Mouse (Mus musculus) neural tube, embryonic 12.5 days (tissue): ENCODE results near the gene Plekha5. TPM values are rescaled to one million over a fixed set of nuclear protein-coding genes. Genes with fewer than 3 reads are reported as not detected.

ENCODE experiments used
- ATAC-seq: fragments of 200-750 bp; cut with Nextera tagmentation; 2 replicates; pipeline ENCODE4 v1.8.0; 2017; ENCODE audit warnings: low read depth, mild to moderate bottlenecking, moderate TSS enrichment, moderate library complexity; ENCODE audit not compliant: low FRiP score
- H3K27ac ChIP-seq: fragments of 300-500 bp; sonication (generic); 2 replicates; pipeline ENCODE4 v1.5.1; 2016
- H3K27me3 ChIP-seq: fragments of 300-500 bp; sonication (generic); replicated peaks from 2 replicates; pipeline ENCODE4 v1.6.1; 2016; ENCODE audit warnings: mild to moderate bottlenecking
- H3K36me3 ChIP-seq: fragments of 300-500 bp; sonication (generic); 2 replicates; pipeline ENCODE4 v1.6.1; 2016; ENCODE audit warnings: mild to moderate bottlenecking
- H3K4me1 ChIP-seq: fragments of 300-500 bp; sonication (generic); 2 replicates; pipeline ENCODE4 v1.6.1; 2016
- H3K4me2 ChIP-seq: fragments of 300-500 bp; sonication (generic); replicated peaks from 2 replicates; pipeline ENCODE4 v1.6.1; 2016; ENCODE audit warnings: mild to moderate bottlenecking
- H3K4me3 ChIP-seq: fragments of 300-500 bp; sonication (generic); 2 replicates; pipeline ENCODE4 v1.5.1; 2016
- H3K9ac ChIP-seq: fragments of 300-500 bp; sonication (generic); 2 replicates; pipeline ENCODE4 v1.6.1; 2016; ENCODE audit warnings: mild to moderate bottlenecking
- H3K9me3 ChIP-seq: fragments of 300-500 bp; sonication (generic); 2 replicates; pipeline ENCODE4 v1.6.1; 2016; ENCODE audit warnings: mild to moderate bottlenecking
- WGBS: fragments of 180-500 bp; shearing (Covaris S2); methylation state at CpG from one replicate; pipeline ENCODE4 v1.1.7; 2016; 5-methylcytosine and 5-hydroxymethylcytosine counted together
- polyA plus RNA-seq: library from polyadenylated mRNA; unstranded; fragments of >200 nt; fragmentation: Nextera tagmentation; extraction: Ambion mirVana; gene quantifications from 2 replicates; pipeline ENCODE4 v1.2.1, GENCODE M21; 2016

The Plekha5 gene
- polyA plus RNA-seq, 1 experiment from 2014 or later: 53.3 TPM

DNA sequence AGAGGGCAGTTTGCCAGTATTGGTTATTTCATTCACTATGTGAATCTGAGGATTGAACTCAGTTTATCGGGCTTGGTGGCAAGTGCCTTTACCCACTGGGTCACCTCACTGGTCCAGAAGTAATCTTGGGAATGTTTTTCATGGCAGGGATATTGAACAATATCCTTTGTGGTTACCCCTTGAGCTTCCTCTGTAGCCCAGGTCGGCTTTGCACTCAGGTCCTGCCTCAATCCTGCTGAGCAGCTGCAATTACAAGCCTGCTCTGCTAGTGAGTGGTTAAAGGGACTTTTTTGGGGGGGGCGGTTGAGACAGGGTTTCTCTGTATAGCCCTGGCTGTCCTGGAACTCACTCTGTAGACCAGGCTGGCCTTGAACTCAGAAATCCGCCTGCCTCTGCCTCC lies 212.4 kb downstream of the Plekha5 start:
- Histone ChIP-seq H3K9me3 (no peaks in the 10 kb centered on the region), H3K4me3 (no peak overlapping the region), H3K9ac (no peak overlapping the region), H3K4me2 (no peak overlapping the region), H3K27me3 (no peaks in the 10 kb centered on the region), H3K27ac (no peak overlapping the region), H3K4me1 (no peaks in the 10 kb centered on the region), H3K36me3 (peaks cover 52% of the 10 kb centered on the region)
- no peak for ATAC-seq
- WGBS: 96% methylated on average over 4 of the region's 4 CpGs

DNA sequence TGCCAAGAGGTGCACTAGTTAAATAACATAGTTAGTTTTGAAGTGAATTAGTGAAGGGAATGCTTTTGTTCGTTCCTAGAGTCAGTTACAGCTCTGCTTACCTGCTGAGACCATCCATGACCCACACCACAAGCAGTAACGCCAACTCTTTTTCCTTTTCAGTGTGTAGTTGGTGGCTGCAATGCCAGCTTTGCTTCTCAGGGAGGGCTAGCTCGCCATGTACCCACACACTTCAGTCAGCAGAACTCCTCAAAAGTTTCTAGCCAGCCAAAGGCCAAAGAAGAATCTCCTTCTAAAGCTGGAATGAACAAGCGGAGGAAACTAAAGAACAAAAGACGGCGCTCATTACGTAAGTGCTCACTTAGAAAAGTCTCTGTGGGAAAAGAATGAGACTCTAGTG lies 218.2 kb downstream of the Plekha5 start:
- 93% methylated on average over 7 of the region's 7 CpGs for WGBS
- H3K4me1 ChIP-seq: no peaks in the 10 kb centered on the region
- no peak overlapping the region for H3K4me3 ChIP-seq
- H3K9ac ChIP-seq: no peak overlapping the region
- no peaks in the 10 kb centered on the region for H3K27me3 ChIP-seq
- peaks cover 70% of the 10 kb centered on the region for H3K36me3 ChIP-seq
- H3K4me2 ChIP-seq: no peak overlapping the region
- no peak overlapping the region for H3K27ac ChIP-seq
- H3K9me3 ChIP-seq: no peaks in the 10 kb centered on the region
- ATAC-seq: no peak

DNA sequence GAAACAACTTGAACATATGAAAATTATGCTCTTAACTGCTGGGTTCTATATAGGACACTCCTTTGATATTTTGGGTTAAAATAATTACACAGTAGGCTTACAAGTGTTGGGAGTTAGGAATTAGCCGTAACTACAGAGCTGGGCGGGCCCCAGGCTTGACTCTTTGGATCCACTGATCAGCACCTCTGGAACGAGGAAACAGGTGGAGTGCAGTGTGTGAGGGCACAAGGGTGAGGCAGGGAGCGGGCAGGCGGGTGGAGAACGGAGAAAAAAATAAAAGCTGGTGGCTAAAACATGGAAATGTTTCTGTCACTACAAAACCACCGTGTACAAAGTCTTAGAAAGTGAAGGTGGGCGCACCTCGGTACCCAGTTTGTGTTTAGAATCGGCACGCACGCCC lies 218.8 kb downstream of the Plekha5 start:
- H3K27me3 ChIP-seq: no peaks in the 10 kb centered on the region
- H3K4me1 ChIP-seq: no peaks in the 10 kb centered on the region
- no peak for ATAC-seq
- no peak overlapping the region for H3K4me3 ChIP-seq
- 95% methylated on average over 12 of the region's 12 CpGs for WGBS
- no peak overlapping the region for H3K9ac ChIP-seq
- no peak overlapping the region for H3K4me2 ChIP-seq
- peaks cover 69% of the 10 kb centered on the region for H3K36me3 ChIP-seq
- no peaks in the 10 kb centered on the region for H3K9me3 ChIP-seq
- no peak overlapping the region for H3K27ac ChIP-seq

DNA sequence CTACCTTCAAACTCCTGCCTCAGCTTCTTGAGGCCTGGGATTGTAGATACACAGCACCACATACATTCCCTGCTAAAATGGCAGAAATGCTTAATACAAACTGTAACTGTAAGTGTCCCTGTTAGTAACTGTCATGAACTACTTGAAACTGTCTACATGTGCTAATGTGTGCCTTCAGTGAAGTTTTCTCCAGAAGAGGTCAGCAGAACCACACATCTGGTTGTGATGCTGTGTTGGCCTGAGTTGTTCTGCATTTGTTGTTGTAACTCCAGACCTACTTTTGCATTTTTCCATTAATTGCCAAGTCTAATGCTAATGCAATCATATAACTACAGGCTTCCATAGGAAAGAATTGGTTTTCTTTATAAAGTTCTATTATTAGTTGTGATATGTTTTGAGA lies 222.1 kb downstream of the Plekha5 start:
- peaks cover 61% of the 10 kb centered on the region for H3K36me3 ChIP-seq
- ATAC-seq: no peak

More for the DNA sequence above, 222.1 kb downstream of the Plekha5 start:
- no peak overlapping the region for H3K4me2 ChIP-seq
- H3K9me3 ChIP-seq: no peaks in the 10 kb centered on the region
- no peak overlapping the region for H3K9ac ChIP-seq
- H3K27ac ChIP-seq: no peak overlapping the region
- no peaks in the 10 kb centered on the region for H3K4me1 ChIP-seq
- H3K4me3 ChIP-seq: no peak overlapping the region
- no peaks in the 10 kb centered on the region for H3K27me3 ChIP-seq

Other genes with a start within 250 kb of the Plekha5 start
- gene Aebp2, start 198.6 kb downstream of the Plekha5 start, polyA plus RNA-seq: 12.8 and 12.9 TPM in 2 replicates